Mouse (Mus musculus) E14TG2a.4 (cell line): ENCODE results near the gene Bcl2l15.

Experiments
- CTCF ChIP-seq: conservative IDR thresholded peaks from 2 replicates; pipeline ENCODE4 v1.5.1; 2014; ENCODE audit warnings: low read length
- POU5F1 ChIP-seq: IDR thresholded peaks from 2 replicates; pipeline ENCODE4 v1.6.1; 2014; ENCODE audit warnings: low read length, borderline replicate concordance

DNA sequence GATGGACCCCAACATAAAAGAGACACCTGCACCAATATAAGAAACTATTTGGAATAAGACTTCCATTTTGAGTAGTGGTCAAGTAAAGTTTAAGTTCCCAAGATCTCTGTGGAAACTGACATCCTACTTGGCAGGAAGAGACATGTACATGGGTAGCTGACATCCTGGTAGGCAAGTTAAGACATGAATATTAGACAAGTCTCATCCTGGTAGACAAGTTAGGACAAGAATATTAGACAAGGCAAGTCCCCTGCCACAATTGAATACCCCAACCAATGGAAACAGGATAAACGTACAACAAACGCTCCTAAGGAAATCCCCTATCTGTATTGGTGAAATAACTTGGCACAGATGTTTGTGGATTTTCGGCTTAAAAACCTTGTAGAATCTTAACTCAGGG is 61.0 kb downstream of the Bcl2l15 start:
- no peak for TF ChIP-seq CTCF
- no peak for TF ChIP-seq POU5F1
